Mouse (Mus musculus) kidney, embryonic 15.5 days (tissue): Measurements from ENCODE around the gene Plcd3. TPM values are rescaled to one million over a fixed set of nuclear protein-coding genes. Genes with fewer than 3 reads are reported as not detected.
A peak's percentile ranks its signal among the peaks of the same experiment; 100 is the strongest.

ENCODE experiments used
- ATAC-seq: fragments of 200-750 bp; cut with Nextera tagmentation; replicated peaks from 2 replicates; pipeline ENCODE4 v1.8.0; 2017; ENCODE audit warnings: moderate TSS enrichment; ENCODE audit not compliant: low FRiP score
- H3K27ac ChIP-seq: fragments of 300-500 bp; sonication (generic); 2 replicates; pipeline ENCODE4 v1.5.1; 2015; ENCODE audit warnings: mild to moderate bottlenecking, inconsistent platforms
- H3K27me3 ChIP-seq: fragments of 300-500 bp; sonication (generic); 2 replicates; pipeline ENCODE4 v1.6.1; 2015; ENCODE audit warnings: inconsistent platforms
- H3K36me3 ChIP-seq: fragments of 300-500 bp; sonication (generic); 2 replicates; pipeline ENCODE4 v1.6.1; 2015; ENCODE audit warnings: inconsistent platforms
- H3K4me1 ChIP-seq: fragments of 300-500 bp; sonication (generic); 2 replicates; pipeline ENCODE4 v1.6.1; 2015; ENCODE audit warnings: inconsistent platforms
- H3K4me2 ChIP-seq: fragments of 300-500 bp; sonication (generic); 2 replicates; pipeline ENCODE4 v1.6.1; 2015; ENCODE audit warnings: moderate library complexity, mild to moderate bottlenecking, inconsistent platforms
- H3K4me3 ChIP-seq: fragments of 300-500 bp; sonication (generic); replicated peaks from 2 replicates; pipeline ENCODE4 v1.5.1; 2015; ENCODE audit warnings: mild to moderate bottlenecking, inconsistent platforms
- H3K9ac ChIP-seq: fragments of 300-500 bp; sonication (generic); 2 replicates; pipeline ENCODE4 v1.6.1; 2015; ENCODE audit warnings: mild to moderate bottlenecking, inconsistent platforms
- H3K9me3 ChIP-seq: fragments of 300-500 bp; sonication (generic); replicated peaks from 2 replicates; pipeline ENCODE4 v1.6.1; 2016; ENCODE audit warnings: inconsistent platforms
- WGBS: fragments of 180-500 bp; shearing (Covaris S2); methylation state at CpG from one replicate; pipeline ENCODE4 v1.1.7; 2015; ENCODE audit warnings: mixed read lengths; 5-methylcytosine and 5-hydroxymethylcytosine counted together
- polyA plus RNA-seq: library from polyadenylated mRNA; unstranded; fragments of >200 nt; fragmentation: Nextera tagmentation; extraction: Ambion mirVana; gene quantifications from 2 replicates; pipeline ENCODE4 v1.2.1, GENCODE M21; 2015

Plcd3 gene
- 6.2 and 6.4 TPM in 2 replicates for polyA plus RNA-seq

DNA sequence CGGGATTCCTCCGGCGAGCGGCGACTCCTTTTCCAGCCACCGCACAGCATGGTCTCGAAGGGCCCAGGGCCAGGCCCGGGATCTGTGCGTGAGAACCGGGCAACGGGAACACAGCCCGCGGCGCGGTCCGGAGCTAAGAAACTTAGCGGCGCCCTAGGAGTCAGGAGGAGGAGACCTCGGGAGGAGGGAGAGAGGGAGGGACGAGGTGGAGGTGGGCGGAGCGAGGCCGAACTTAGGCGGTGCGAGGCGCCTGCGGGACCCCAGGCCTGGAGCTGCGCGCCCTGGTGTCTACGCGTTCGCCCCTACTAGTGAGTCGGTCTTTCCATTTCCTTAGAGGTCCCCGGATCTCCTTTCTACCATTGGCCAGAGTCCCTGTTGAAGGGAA, at the start of gene Plcd3, which contains the start of gene Acbd4:
Gene Plcd3 (minus strand): TSS at position 178 of the 385 bp plus-strand sequence.
Gene Acbd4 (plus strand): TSS at position 202 of the 385 bp plus-strand sequence.
- H3K27me3 ChIP-seq: peaks cover 30% of the 10 kb centered on the region; the same call in 1 of the 2 replicates
- peak within 1 kb of the TSS; percentile 95 for H3K4me2 ChIP-seq
- H3K9ac ChIP-seq: peak within 1 kb of the TSS; percentile 68
- no peaks in the 10 kb centered on the region for H3K36me3 ChIP-seq
- peak; percentile 34 for ATAC-seq
- H3K27ac ChIP-seq: no peak within 1 kb of the TSS
- H3K9me3 ChIP-seq: no peaks in the 10 kb centered on the region
- peak within 1 kb of the TSS; percentile 66 for H3K4me3 ChIP-seq
- 1% methylated on average over 33 of the region's 34 CpGs for WGBS
- peaks cover 89% of the 10 kb centered on the region for H3K4me1 ChIP-seq

DNA sequence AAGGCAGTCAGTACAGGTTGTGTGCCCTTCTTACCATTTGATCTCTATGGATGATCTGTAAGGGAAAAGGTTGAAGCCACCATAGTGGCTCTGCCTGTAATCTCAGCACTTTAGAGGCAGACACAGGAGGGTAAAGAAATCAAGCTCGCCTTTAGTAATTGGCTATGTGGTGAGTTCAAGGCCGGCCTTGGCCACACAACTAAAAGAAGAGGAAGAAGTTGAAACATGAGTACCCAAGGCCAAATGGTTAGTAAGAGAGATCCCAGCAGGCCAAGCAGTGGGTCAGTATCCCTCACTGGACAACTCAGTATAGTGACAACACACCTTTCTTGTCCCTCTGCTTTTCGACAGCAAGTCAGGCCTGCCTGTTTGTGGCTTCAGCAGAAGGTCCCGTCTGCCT, 48.3 kb upstream of the Plcd3 start:
- Histone ChIP-seq H3K27ac (no peak overlapping the region), H3K9me3 (no peaks in the 10 kb centered on the region), H3K27me3 (no peaks in the 10 kb centered on the region), H3K4me2 (no peak overlapping the region), H3K4me1 (peaks cover 12% of the 10 kb centered on the region), H3K9ac (no peak overlapping the region), H3K4me3 (no peak overlapping the region), H3K36me3 (no peaks in the 10 kb centered on the region)
- ATAC-seq: no peak
- WGBS: 87% methylated on average over 4 of the region's 4 CpGs

DNA sequence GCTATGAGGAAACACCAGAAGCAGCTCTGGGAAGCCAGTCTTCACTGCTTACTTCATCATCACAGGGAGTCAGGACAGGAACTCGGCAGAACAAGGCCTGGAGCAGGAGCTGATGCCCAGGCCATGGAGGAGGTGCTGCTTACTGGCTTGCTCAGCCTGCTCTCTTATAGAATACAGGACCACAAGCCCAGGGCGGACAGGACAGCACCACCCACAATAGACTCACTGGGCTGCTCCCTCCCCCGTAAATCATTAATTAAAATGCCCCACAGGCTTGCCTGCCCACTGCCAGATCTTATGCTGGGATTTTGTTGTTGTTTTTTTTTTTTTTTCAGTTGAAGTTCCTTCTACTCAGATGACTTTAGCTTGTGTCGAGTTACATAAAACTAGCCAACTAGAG, 46.3 kb upstream of the Plcd3 start:
- Histone ChIP-seq H3K27ac (peak overlapping the region; percentile 42; the same call in 1 of the 2 replicates), H3K27me3 (no peaks in the 10 kb centered on the region), H3K4me2 (no peak overlapping the region), H3K4me1 (peaks cover 27% of the 10 kb centered on the region), H3K4me3 (no peak overlapping the region), H3K9me3 (no peaks in the 10 kb centered on the region), H3K36me3 (no peaks in the 10 kb centered on the region), H3K9ac (no peak overlapping the region)
- WGBS: 54% methylated on average over 4 of the region's 4 CpGs
- 0 out of 2 replicates have a peak, but pooled peaks have one; percentile 56 for ATAC-seq

DNA sequence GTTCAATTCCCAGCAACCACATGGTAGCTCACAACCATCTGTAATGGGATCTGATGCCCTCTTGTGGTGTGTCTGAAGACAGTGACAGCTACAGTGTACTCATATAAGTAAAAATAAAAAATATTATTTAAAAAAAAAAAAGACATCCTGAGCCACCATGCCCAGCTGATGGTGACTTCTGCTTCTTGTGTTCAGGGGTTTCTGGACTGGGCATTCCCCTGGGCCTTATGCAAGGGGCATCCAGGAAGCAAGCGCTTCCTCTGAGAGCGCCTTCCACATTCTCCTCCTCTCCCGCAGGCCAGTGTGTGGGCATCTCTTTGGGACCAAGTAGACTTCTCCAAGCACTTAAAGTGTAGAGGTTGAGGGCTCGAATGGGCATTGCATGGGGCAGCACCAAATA, 44.9 kb upstream of the Plcd3 start:
- Histone ChIP-seq H3K27me3 (no peaks in the 10 kb centered on the region), H3K4me1 (peaks cover 40% of the 10 kb centered on the region), H3K36me3 (no peaks in the 10 kb centered on the region), H3K9ac (no peak overlapping the region), H3K4me2 (no peak overlapping the region), H3K4me3 (no peak overlapping the region), H3K27ac (no peak overlapping the region), H3K9me3 (no peaks in the 10 kb centered on the region)
- 85% methylated on average over 4 of the region's 4 CpGs for WGBS
- ATAC-seq: no peak

DNA sequence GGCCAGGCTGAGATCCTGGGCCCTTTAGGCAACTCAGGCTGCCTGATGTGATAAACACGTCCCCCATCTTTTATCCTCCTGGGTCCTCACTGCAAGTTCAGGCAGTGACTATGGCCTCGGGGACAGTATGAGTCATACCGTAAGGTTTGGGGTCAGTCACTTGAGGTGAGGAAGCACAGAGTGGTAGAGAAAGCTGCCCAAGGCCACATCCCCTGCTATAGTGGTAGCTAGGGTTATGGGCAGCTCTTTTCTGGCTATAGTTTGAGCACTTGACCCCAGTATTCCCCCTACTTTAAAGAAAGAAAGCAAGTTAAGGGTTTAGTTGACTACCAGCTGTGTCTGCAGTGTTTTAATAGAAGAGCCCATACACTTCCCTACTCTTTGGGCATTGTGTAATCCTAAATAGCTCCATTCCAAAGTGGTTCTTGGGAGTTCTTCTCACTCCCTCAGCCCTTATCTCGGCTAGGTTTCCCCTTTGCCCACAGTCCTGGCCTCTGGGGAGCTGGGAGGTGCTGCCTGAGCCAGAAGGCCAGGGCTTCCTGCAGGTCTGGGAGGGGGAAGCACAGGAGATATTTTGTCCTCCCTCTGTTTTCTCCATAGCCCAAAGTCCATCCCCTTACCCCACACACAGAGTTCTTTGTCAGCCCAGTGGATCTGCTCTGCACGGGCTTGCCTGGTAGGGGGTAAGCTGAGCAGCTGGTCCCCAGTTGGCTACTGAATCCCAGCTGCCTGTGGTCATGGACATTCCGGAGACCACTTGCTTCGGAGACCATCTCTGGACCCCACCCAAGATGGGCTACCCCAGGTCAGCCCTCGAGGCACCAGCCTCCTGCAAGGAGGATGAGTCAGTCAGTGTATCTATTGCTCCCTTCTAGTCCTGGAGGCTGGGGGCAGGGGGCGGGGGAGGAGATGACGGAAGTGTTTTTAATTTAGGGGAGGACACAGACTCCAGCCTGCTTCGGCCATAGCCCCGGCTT, 43.1 kb upstream of the Plcd3 start:
- Histone ChIP-seq H3K4me2 (no peak overlapping the region), H3K27me3 (no peaks in the 10 kb centered on the region), H3K4me3 (no peak overlapping the region), H3K27ac (0 out of 2 replicates have a peak overlapping the region, but pooled peaks have one; percentile 37), H3K36me3 (peaks cover 3% of the 10 kb centered on the region), H3K4me1 (peaks cover 56% of the 10 kb centered on the region), H3K9me3 (no peaks in the 10 kb centered on the region), H3K9ac (no peak overlapping the region)
- no peak for ATAC-seq
- WGBS: 41% methylated on average over 12 of the region's 12 CpGs

DNA sequence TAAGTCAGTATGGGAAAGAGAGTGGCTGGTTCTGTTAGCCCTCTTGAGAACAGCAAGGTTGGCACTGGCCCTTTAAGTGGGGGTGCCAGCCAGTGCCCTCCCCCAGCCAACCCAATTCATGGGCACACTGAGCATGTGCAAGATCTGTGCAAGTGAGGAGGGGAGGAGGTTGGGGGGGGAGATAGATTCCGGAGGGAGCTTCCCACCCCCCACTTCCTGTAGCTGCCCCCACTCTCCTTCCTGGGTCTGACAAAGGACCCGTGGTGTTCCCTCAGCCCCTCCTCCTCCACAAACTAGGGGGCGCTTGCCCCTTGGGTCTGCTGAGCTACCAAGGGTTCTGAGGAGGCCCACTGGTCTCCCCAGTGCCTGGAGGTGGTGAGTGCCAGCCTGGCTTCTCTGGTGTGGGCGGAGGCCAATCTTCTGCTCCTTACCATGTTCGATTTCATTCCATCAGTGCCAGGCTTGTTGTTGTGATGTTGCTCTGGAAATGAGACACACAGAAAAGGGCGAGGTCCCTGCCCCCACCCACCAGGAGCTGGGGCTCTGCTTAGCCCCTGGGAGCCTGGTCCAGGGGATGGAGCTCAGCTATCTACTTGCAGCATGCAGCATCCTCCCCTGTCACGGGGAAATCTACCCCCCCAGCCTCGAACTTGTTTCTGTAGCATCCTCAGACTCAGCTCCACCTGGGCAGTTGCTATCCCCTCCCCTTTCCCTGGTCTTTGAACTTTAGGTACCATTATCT, 41.2 kb upstream of the Plcd3 start:
- Histone ChIP-seq H3K4me1 (peaks cover 61% of the 10 kb centered on the region), H3K4me3 (peak overlapping the region; percentile 24), H3K36me3 (peaks cover 18% of the 10 kb centered on the region), H3K27me3 (no peaks in the 10 kb centered on the region), H3K27ac (peak overlapping the region; percentile 91), H3K9me3 (no peaks in the 10 kb centered on the region), H3K9ac (peak overlapping the region; percentile 21; the same call in 1 of the 2 replicates), H3K4me2 (peak overlapping the region; percentile 57)
- ATAC-seq: peak; percentile 79
- WGBS: 23% methylated on average over 8 of the region's 8 CpGs

DNA sequence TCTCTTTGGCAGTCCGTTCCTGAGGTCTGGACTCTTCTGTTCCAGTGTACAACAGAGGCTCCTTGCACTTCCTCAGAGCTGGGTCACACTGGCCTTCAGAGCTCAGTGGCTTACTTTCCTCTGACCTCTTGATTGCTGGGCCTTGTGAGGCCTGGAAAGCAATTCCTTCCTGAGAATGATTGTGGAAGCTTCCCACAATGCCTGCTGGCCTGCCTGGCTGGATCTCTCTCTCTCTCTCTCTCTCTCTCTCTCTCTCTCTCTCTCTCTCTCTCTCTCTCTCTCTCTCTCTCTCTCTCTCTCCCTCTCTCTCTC, 40.4 kb upstream of the Plcd3 start:
- H3K9me3 ChIP-seq: no peaks in the 10 kb centered on the region
- ATAC-seq: no peak
- H3K4me3 ChIP-seq: no peak overlapping the region
- H3K4me1 ChIP-seq: peaks cover 56% of the 10 kb centered on the region
- no peaks in the 10 kb centered on the region for H3K27me3 ChIP-seq
- H3K9ac ChIP-seq: peak overlapping the region; percentile 21; the same call in 1 of the 2 replicates
- H3K4me2 ChIP-seq: peak overlapping the region; percentile 57
- peak overlapping the region; percentile 91 for H3K27ac ChIP-seq
- H3K36me3 ChIP-seq: peaks cover 18% of the 10 kb centered on the region
- WGBS: 33% methylated on average over 1 of the region's 1 CpGs

DNA sequence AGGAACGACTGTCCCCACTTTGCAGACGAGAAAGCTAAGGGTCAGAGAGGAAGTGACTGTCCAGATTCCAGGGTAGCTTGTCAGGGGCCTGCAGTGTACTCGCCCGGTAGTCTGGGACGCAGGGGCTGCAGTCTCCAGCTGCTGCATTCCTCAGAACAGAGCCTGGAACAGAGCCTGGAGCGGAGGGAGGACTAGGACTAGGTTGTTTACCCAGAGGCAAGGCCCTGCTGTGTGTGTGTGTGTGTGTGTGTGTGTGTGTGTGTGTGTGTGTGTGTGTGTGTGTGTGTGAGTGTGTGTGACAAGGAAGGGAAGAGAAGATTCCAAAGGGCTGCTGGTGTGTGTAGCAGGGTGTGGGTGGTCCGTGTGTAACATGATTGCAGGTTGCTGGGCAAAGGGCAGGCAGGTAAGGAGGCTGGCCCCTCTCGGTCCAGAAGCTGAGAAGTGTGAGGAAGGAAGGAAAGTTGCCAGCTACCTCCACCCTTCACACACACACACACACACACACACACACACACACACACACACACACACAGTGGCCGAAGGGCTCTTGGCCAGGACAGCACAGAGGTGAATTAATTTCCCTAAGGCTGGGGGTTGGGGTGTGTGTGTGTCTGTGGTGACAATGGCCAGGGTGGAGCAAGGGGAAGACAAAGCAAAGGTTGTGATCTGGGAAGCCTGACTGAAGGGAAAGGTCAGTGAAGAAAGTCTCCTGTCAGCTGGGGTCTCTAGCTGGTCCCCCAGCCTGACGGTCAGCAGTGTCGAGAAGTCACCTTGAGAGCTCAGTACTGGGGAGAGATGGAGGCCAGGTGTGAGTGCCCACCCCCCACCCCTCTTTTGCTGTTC, 39.9 kb upstream of the Plcd3 start:
- H3K4me2 ChIP-seq: 0 out of 2 replicates have a peak overlapping the region, but pooled peaks have one; percentile 57
- peaks cover 18% of the 10 kb centered on the region for H3K36me3 ChIP-seq
- 14% methylated on average over 11 of the region's 11 CpGs for WGBS
- no peaks in the 10 kb centered on the region for H3K27me3 ChIP-seq
- H3K27ac ChIP-seq: peak overlapping the region; percentile 91
- H3K4me1 ChIP-seq: peaks cover 56% of the 10 kb centered on the region
- peak overlapping the region; percentile 21; the same call in 1 of the 2 replicates for H3K9ac ChIP-seq
- H3K9me3 ChIP-seq: no peaks in the 10 kb centered on the region
- peak; percentile 31; the same call in 1 of the 2 replicates for ATAC-seq
- H3K4me3 ChIP-seq: no peak overlapping the region

DNA sequence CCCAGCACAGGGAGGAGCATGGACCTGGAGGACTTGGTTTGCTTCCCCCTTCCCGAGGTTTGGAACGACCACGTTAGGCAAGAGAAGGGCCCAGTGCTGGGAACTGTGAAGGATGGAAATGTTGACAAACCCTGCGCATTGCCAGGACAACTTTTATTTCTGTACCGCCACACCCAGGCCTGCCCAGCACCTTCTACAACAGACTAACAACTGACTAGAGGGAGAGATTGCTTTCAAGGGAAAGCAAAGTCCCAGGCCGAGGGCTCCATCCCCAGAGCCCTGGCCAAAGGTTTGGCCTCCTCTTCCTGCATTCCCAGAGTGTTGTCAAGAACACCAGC, 39.3 kb upstream of the Plcd3 start:
- WGBS: 47% methylated on average over 6 of the region's 6 CpGs
- Histone ChIP-seq H3K9ac (no peak overlapping the region), H3K4me3 (no peak overlapping the region), H3K27ac (peak overlapping the region; percentile 91), H3K4me2 (no peak overlapping the region), H3K4me1 (peaks cover 59% of the 10 kb centered on the region), H3K27me3 (no peaks in the 10 kb centered on the region), H3K36me3 (peaks cover 18% of the 10 kb centered on the region), H3K9me3 (no peaks in the 10 kb centered on the region)
- ATAC-seq: no peak

DNA sequence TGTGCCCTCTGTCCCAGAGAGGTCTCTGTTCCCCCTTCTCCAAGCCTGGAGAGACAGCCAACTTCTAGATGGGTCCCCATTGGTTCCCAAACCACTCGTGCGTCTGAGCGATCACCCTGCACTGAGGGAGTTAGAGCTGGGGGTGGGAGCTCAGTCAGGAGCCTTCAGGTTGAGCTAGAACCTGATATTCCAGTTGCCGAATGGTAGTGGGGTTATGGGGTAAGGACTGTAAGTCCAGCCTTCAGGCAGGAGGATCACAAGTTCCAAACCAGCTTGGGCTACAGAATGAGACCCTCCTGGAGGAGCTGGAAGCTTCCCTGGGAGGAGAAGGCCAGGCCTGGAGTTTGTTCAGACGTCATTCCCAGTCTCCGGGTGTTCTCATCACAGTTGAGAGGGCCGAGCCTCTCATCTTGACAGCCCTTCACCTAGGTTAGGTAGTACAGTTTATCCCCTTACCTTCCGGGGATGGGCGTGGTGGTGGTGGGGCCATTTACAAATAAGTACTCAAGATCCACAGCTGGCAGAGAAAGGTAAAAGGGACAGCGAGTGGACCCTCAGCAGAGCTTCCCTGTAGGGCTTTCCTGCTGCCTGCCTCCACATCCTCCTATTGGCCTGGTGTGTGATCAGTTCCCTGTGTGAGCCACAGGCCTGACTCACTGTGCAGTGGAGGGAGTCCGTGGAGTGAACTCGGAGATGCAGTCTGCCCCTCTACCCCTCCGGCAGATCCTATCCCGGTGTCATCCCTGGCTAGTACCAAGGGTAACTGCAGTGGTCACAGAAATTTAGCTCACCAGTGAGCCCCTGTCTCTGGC, 38.7 kb upstream of the Plcd3 start:
- H3K27me3 ChIP-seq: no peaks in the 10 kb centered on the region
- WGBS: 84% methylated on average over 14 of the region's 14 CpGs
- H3K9ac ChIP-seq: no peak overlapping the region
- H3K27ac ChIP-seq: peak overlapping the region; percentile 91
- ATAC-seq: no peak
- no peak overlapping the region for H3K4me2 ChIP-seq
- peaks cover 18% of the 10 kb centered on the region for H3K36me3 ChIP-seq
- H3K4me3 ChIP-seq: no peak overlapping the region
- H3K4me1 ChIP-seq: peaks cover 55% of the 10 kb centered on the region
- H3K9me3 ChIP-seq: no peaks in the 10 kb centered on the region
